Mouse (Mus musculus) ovary, adult 10 weeks (tissue): ENCODE results near the gene Myocd. TPM values are rescaled to one million over a fixed set of nuclear protein-coding genes. Genes with fewer than 3 reads are reported as not detected.

Experiments
- polyA plus RNA-seq: library from polyadenylated mRNA; stranded (reverse); fragments of 350-450 nt; fragmentation: Illumina TruSeq; extraction: RNeasy Lipid Tissue Mini Kit (QIAGEN cat#74804); gene quantifications from one replicate; pipeline ENCODE4 v1.2.3, GENCODE M21; 2014

The Myocd gene
- polyA plus RNA-seq: 40.6 TPM

DNA sequence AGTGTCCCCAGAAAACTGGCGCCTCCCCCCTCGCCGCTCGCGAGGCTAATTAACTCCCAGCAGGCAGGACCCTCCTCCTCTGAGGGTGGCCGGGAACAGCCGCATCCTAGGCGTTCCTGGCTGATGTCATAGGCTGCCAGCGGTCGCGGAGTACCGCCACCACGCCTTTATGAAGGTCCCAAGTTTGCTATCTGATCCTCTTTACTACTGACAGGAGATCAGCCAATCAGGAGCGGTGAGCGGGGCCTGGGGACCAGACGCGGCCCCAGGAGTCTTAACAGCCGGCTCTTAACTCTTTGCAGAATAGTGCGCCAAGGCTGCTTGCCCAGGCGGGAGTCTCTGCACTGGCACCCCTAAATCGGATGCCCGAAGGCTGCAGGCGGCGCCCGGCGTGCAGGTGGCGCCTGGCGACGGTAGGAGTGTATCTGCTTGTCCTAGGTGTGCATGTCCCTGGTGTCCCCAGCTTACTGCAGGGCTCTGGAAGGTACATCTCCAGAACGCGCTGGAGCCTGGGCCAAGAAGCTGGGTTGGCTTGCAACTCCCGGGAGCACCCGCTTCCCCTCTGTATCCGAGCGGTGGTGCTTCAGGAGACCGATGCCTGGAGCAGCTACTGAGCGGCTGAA lies at the start of gene Myocd:
Gene Myocd (minus strand): TSS at position 139 of the 623 bp plus-strand sequence.

DNA sequence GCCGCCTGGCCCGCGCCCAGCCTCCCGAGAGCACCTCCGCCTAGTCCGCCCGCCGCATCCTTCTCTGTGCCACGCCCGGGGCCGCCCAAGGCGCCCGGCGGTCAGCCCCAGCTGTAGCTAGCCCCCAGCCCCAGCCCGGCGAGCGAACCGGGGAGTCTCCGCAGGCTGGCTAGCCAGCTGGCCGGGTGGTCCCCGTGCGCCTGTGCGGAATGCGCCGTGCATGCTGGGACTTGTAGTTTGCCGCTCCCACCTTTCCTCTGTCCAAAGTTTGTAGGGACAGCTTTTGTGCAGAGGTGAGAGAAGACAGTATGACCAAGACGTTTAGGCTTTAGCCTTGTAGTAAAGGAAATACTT lies 107.0 kb downstream of the Myocd start, which contains the start of gene Arhgap44:
Gene Arhgap44 (minus strand): TSS at position 195 of the 354 bp plus-strand sequence.

GRCm38 (mm10) chr11:65159791-65160190 lies 110.0 kb downstream of the Myocd start, which contains the start of gene 1700086D15Rik:
1700086D15Rik (minus strand) TSS chr11:65159891.

Other genes with a start within 250 kb of the Myocd start
- not detected for gene 1700086D15Rik, start 110.1 kb downstream of the Myocd start, polyA plus RNA-seq
- gene Arhgap44, start 107.0 kb downstream of the Myocd start, polyA plus RNA-seq: 2.1 TPM